Mouse (Mus musculus) myocyte (in vitro differentiated cells): ENCODE results near the gene Myrf. TPM values are rescaled to one million over a fixed set of nuclear protein-coding genes. Genes with fewer than 3 reads are reported as not detected.
"Not testable (repeated sequence)": the region's sequence is repeated elsewhere in the genome, so short reads cannot be mapped to it uniquely, and the experiment has no call there.

ENCODE experiments used
- H3K27me3 ChIP-seq: one replicate; pipeline ENCODE4 v1.6.1; 2011; ENCODE audit not compliant: control insufficient read depth, insufficient read depth, insufficient read length
- H3K36me3 ChIP-seq: one replicate; pipeline ENCODE4 v1.6.1; 2011; ENCODE audit not compliant: control insufficient read depth, insufficient read depth
- H3K4me2 ChIP-seq: one replicate; pipeline ENCODE4 v1.6.1; 2011; ENCODE audit warnings: low read depth, control low read depth
- H3K4me3 ChIP-seq: one replicate; pipeline ENCODE4 v1.5.1; 2011; ENCODE audit warnings: mild to moderate bottlenecking, control low read depth, moderate library complexity
- H3K79me2 ChIP-seq: one replicate; pipeline ENCODE4 v1.6.1; 2011; ENCODE audit not compliant: control insufficient read depth, insufficient read depth
- H3ac ChIP-seq: one replicate; pipeline ENCODE4 v1.6.1; 2011; ENCODE audit not compliant: control insufficient read depth, insufficient read length
- CEBPB ChIP-seq: IDR thresholded peaks from 2 replicates; pipeline ENCODE4 v1.6.1; 2011; ENCODE audit warnings: mild to moderate bottlenecking, moderate library complexity; ENCODE audit not compliant: poor library complexity, insufficient read depth, severe bottlenecking
- E2F4 ChIP-seq: IDR thresholded peaks from one replicate; pipeline ENCODE4 v1.6.1; 2011; ENCODE audit warnings: mild to moderate bottlenecking, control low read depth, moderate library complexity; ENCODE audit not compliant: insufficient read depth
- MAX ChIP-seq: IDR thresholded peaks from one replicate; pipeline ENCODE4 v1.6.1; 2011; ENCODE audit warnings: low read depth, mild to moderate bottlenecking, control low read depth
- MYOD1 ChIP-seq, 3 experiments: IDR thresholded peaks; one replicate each; pipeline ENCODE4 v1.6.1; 2011; ENCODE audit warnings: control low read depth in 2 of 3, low read depth in 2 of 3, mild to moderate bottlenecking in 2 of 3, moderate library complexity in 1 of 3; ENCODE audit not compliant: insufficient read length in 2 of 3, control insufficient read depth in 1 of 3
- MYOG ChIP-seq, 3 experiments: IDR thresholded peaks; one replicate each; pipeline ENCODE4 v1.6.1; 2011; ENCODE audit warnings: control low read depth in 2 of 3, low read depth in 2 of 3, mild to moderate bottlenecking in 2 of 3; ENCODE audit not compliant: insufficient read length in 2 of 3, control insufficient read depth in 1 of 3, insufficient read depth in 1 of 3
- POLR2A ChIP-seq: IDR thresholded peaks from one replicate; pipeline ENCODE4 v1.6.1; 2011; ENCODE audit warnings: low read depth, mild to moderate bottlenecking, control low read depth, moderate library complexity; ENCODE audit not compliant: insufficient read length
- POLR2AphosphoS2 ChIP-seq: IDR thresholded peaks from one replicate; pipeline ENCODE4 v1.6.1; 2011; ENCODE audit warnings: low read depth, control low read depth; ENCODE audit not compliant: insufficient read length
- REST ChIP-seq: IDR thresholded peaks from one replicate; pipeline ENCODE4 v1.6.1; 2011; ENCODE audit warnings: mild to moderate bottlenecking, control low read depth, moderate library complexity; ENCODE audit not compliant: insufficient read depth, insufficient read length
- SRF ChIP-seq: IDR thresholded peaks from one replicate; pipeline ENCODE4 v1.6.1; 2011; ENCODE audit warnings: low read depth; ENCODE audit not compliant: control insufficient read depth, insufficient read length
- TCF12 ChIP-seq: IDR thresholded peaks from one replicate; pipeline ENCODE4 v1.6.1; 2011; ENCODE audit warnings: mild to moderate bottlenecking, control low read depth; ENCODE audit not compliant: poor library complexity, insufficient read depth, severe bottlenecking
- TCF3 ChIP-seq: IDR thresholded peaks from one replicate; pipeline ENCODE4 v1.6.1; 2011; ENCODE audit warnings: low read depth, control low read depth; ENCODE audit not compliant: insufficient read length
- USF1 ChIP-seq: IDR thresholded peaks from one replicate; pipeline ENCODE4 v1.6.1; 2011; ENCODE audit warnings: low read depth, mild to moderate bottlenecking, control low read depth, moderate library complexity
- polyA plus RNA-seq: library from polyadenylated mRNA; unstranded; fragments of >200 nt; fragmentation: generic; extraction: Trizol; gene quantifications from one replicate; pipeline ENCODE4 v1.2.1, GENCODE M21; 2012; ENCODE audit warnings: missing spikeins

Myrf gene
- polyA plus RNA-seq, 1 experiment: 1.5 TPM

- Histone ChIP-seq H3K36me3 (no peaks in the 10 kb centered on the region), H3K27me3 (no peaks in the 10 kb centered on the region), H3ac (no peak overlapping the region), H3K4me3 (no peak overlapping the region), H3K79me2 (no peaks in the 10 kb centered on the region), H3K4me2 (no peak overlapping the region)
- TF ChIP-seq CEBPB: no peak
- TF ChIP-seq REST: no peak
- no peak for TF ChIP-seq SRF
- TF ChIP-seq E2F4: no peak
- no peak for TF ChIP-seq MYOD1 (IDR thresholded peaks at IDR 0.05; ENCODE audit: control insufficient read depth in 1 of 3, insufficient read length in 2 of 3, low read depth in 2 of 3)
- no peak for TF ChIP-seq POLR2A
- TF ChIP-seq POLR2AphosphoS2: no peak
- no peak for TF ChIP-seq TCF3
- no peak for TF ChIP-seq USF1
- TF ChIP-seq TCF12: no peak
- no peak for TF ChIP-seq MAX
Measured at GRCm38 (mm10) chr19:10169179-10169578, 71.4 kb downstream of the Myrf start.

GRCm38 (mm10) chr19:10168441-10168840 is 72.1 kb downstream of the Myrf start:
- Histone ChIP-seq H3K4me2 (no peak overlapping the region), H3ac (no peak overlapping the region), H3K4me3 (no peak overlapping the region), H3K36me3 (no peaks in the 10 kb centered on the region), H3K79me2 (no peaks in the 10 kb centered on the region), H3K27me3 (no peaks in the 10 kb centered on the region)
- TF ChIP-seq TCF12: no peak
- TF ChIP-seq E2F4: no peak
- TF ChIP-seq POLR2AphosphoS2: no peak
- no peak for TF ChIP-seq SRF
- no peak for TF ChIP-seq CEBPB
- TF ChIP-seq MAX: no peak
- no peak for TF ChIP-seq MYOD1 (IDR thresholded peaks at IDR 0.05; ENCODE audit: control insufficient read depth in 1 of 3, insufficient read length in 2 of 3, low read depth in 2 of 3)
- TF ChIP-seq REST: no peak
- TF ChIP-seq POLR2A: no peak
- TF ChIP-seq USF1: no peak
- no peak for TF ChIP-seq TCF3

GRCm38 (mm10) chr19:10167951-10168350 is 72.6 kb downstream of the Myrf start:
- Histone ChIP-seq H3K4me3 (no peak overlapping the region), H3K79me2 (no peaks in the 10 kb centered on the region), H3K27me3 (no peaks in the 10 kb centered on the region), H3K36me3 (no peaks in the 10 kb centered on the region), H3K4me2 (no peak overlapping the region), H3ac (no peak overlapping the region)
- TF ChIP-seq TCF3 (no peak), REST (no peak), POLR2A (no peak), MYOG (IDR thresholded peaks at IDR 0.05; ENCODE audit: control insufficient read depth in 1 of 3, insufficient read depth in 1 of 3, insufficient read length in 2 of 3, low read depth in 2 of 3) (no peak), MYOD1 (IDR thresholded peaks at IDR 0.05; ENCODE audit: control insufficient read depth in 1 of 3, insufficient read length in 2 of 3, low read depth in 2 of 3) (no peak), TCF12 (no peak)

- no peak for TF ChIP-seq MAX
- Histone ChIP-seq H3K36me3 (no peaks in the 10 kb centered on the region), H3K4me2 (no peak overlapping the region), H3ac (no peak overlapping the region), H3K79me2 (no peaks in the 10 kb centered on the region), H3K27me3 (no peaks in the 10 kb centered on the region), H3K4me3 (no peak overlapping the region)
Measured at GRCm38 (mm10) chr19:10167112-10167511, 73.4 kb downstream of the Myrf start.

GRCm38 (mm10) chr19:10165928-10166327 is 74.6 kb downstream of the Myrf start:
- H3K36me3 ChIP-seq, H3K4me2 ChIP-seq, H3K27me3 ChIP-seq, H3K4me3 ChIP-seq, H3K79me2 ChIP-seq, H3ac ChIP-seq: not testable (repeated sequence)

- Histone ChIP-seq H3ac (no peak overlapping the region), H3K4me2 (no peak overlapping the region), H3K36me3 (no peaks in the 10 kb centered on the region), H3K79me2 (no peaks in the 10 kb centered on the region), H3K4me3 (no peak overlapping the region), H3K27me3 (no peaks in the 10 kb centered on the region)
- TF ChIP-seq POLR2AphosphoS2: no peak
- no peak for TF ChIP-seq TCF12
- no peak for TF ChIP-seq E2F4
- TF ChIP-seq MYOD1 (IDR thresholded peaks at IDR 0.05; ENCODE audit: control insufficient read depth in 1 of 3, insufficient read length in 2 of 3, low read depth in 2 of 3): no peak
- no peak for TF ChIP-seq REST
- no peak for TF ChIP-seq MAX
- TF ChIP-seq CEBPB: no peak
- TF ChIP-seq SRF: no peak
- TF ChIP-seq MYOG (IDR thresholded peaks at IDR 0.05; ENCODE audit: control insufficient read depth in 1 of 3, insufficient read depth in 1 of 3, insufficient read length in 2 of 3, low read depth in 2 of 3): no peak
- no peak for TF ChIP-seq POLR2A
- no peak for TF ChIP-seq TCF3
- no peak for TF ChIP-seq USF1
Measured at GRCm38 (mm10) chr19:10163896-10164295, 76.7 kb downstream of the Myrf start.

Other genes with a start within 250 kb of the Myrf start
- 6.6 TPM for gene Best1, start 239.1 kb downstream of the Myrf start, polyA plus RNA-seq
- gene Rab3il1, start 239.1 kb downstream of the Myrf start, polyA plus RNA-seq: 15.2 TPM
- gene Fads3, start 199.2 kb downstream of the Myrf start, polyA plus RNA-seq: 557 TPM
- gene Fads2, start 139.0 kb downstream of the Myrf start, polyA plus RNA-seq: 157 TPM
- 120 TPM for gene Fads1, start 57.9 kb downstream of the Myrf start, polyA plus RNA-seq
- 291 TPM for gene Tmem258, start 36.7 kb downstream of the Myrf start, polyA plus RNA-seq
- 14.1 TPM for gene Fen1, start 36.6 kb downstream of the Myrf start, polyA plus RNA-seq
- gene Dagla, start 64.1 kb upstream of the Myrf start, polyA plus RNA-seq: 9.6 TPM
- 0.42 TPM for gene Syt7, start 148.3 kb upstream of the Myrf start, polyA plus RNA-seq
- gene Lrrc10b, start 216.7 kb upstream of the Myrf start, polyA plus RNA-seq: 1.3 TPM
- 0.11 TPM for gene Ppp1r32, start 242.2 kb upstream of the Myrf start, polyA plus RNA-seq